ENCODE assay signal across 8 mouse cellular contexts in genomic region chr6:120114698-120115097, GRCm38 (mm10). TPM values are rescaled to one million over a fixed set of nuclear protein-coding genes. Genes with fewer than 3 reads are reported as not detected.
DNase-seq lines count a peak whose midpoint lies in the region; ATAC-seq and TF ChIP-seq lines count a peak whose summit lies in the region.

No protein-coding gene starts in this region.

- H3K27me3 ChIP-seq in C2C12 (ENCODE audit: control insufficient read depth, insufficient read depth, insufficient read length): no peaks in the 10 kb centered on the region
- H3K27me3 ChIP-seq in stomach, postnatal 0 days (ENCODE audit: control insufficient read depth, insufficient read depth, low read length): no peaks in the 10 kb centered on the region

- H3K36me3 ChIP-seq in C2C12 (ENCODE audit: control insufficient read depth, insufficient read depth): no peaks in the 10 kb centered on the region
- no peaks in the 10 kb centered on the region for H3K36me3 ChIP-seq in stomach, postnatal 0 days (ENCODE audit: control insufficient read depth, insufficient read depth, low read length)

- intact Hi-C loops in gastrocnemius, postnatal 14 days (cut with DNase I; ENCODE audit: low total_unique reads): no loop called here

- ATAC-seq in stomach, postnatal 0 days (ENCODE audit: low FRiP score, low TSS enrichment): peak; percentile 16; the same call in 1 of the 2 replicates

- peaks cover 15% of the 10 kb centered on the region for H3K4me1 ChIP-seq in lung, adult 2 months (ENCODE audit: control insufficient read depth, insufficient read depth, low read length)
- H3K4me1 ChIP-seq in stomach, postnatal 0 days (replicated peaks; ENCODE audit: control insufficient read depth, insufficient read depth): no peaks in the 10 kb centered on the region; the same call in 1 of the 2 replicates

- peak; percentile 88 for DNase-seq in NIH3T3 (ENCODE audit: low read depth)
- peak; percentile 82 for DNase-seq in gastrocnemius, postnatal 14 days
- peak; percentile 55 for DNase-seq in kidney, adult 18-20 months
- DNase-seq in lung, adult 2 months: peak; percentile 63
- peak; percentile 29 for DNase-seq in stomach, postnatal 0 days (ENCODE audit: low spot score)
- DNase-seq in T-cell, adult 2 months (ENCODE audit: low spot score): no peak
- no peak for DNase-seq in thymus, postnatal 4 days

- H3K27ac ChIP-seq in stomach, postnatal 0 days (replicated peaks): peak overlapping the region; percentile 67

- H3K4me3 ChIP-seq in C2C12 (ENCODE audit: insufficient read depth, poor library complexity, severe bottlenecking): no peak overlapping the region
- no peak overlapping the region for H3K4me3 ChIP-seq in lung, adult 2 months (replicated peaks; ENCODE audit: extremely low read depth, low read depth, low read length)
- no peak overlapping the region for H3K4me3 ChIP-seq in stomach, postnatal 0 days (ENCODE audit: low read depth, low read length)

- TF ChIP-seq EP300 in stomach, postnatal 0 days (optimal IDR thresholded peaks at IDR 0.05): no peak

- H3K9me3 ChIP-seq in stomach, postnatal 0 days (ENCODE audit: control insufficient read depth, low read length): no peaks in the 10 kb centered on the region

- TF ChIP-seq CTCF in C2C12 (IDR thresholded peaks at IDR 0.05; ENCODE audit: control insufficient read depth, insufficient read depth, insufficient read length): no peak
- TF ChIP-seq CTCF in lung, adult 2 months (IDR thresholded peaks at IDR 0.05; ENCODE audit: insufficient read depth, low read length): no peak
- no peak for TF ChIP-seq CTCF in stomach, postnatal 0 days (IDR thresholded peaks at IDR 0.05; ENCODE audit: low read depth)

- TF ChIP-seq POLR2A in lung, adult 2 months (IDR thresholded peaks at IDR 0.05; ENCODE audit: borderline replicate concordance, extremely low read depth, low read depth, low read length): no peak

- H3ac ChIP-seq in C2C12 (ENCODE audit: control insufficient read depth, insufficient read length, low read depth): peak overlapping the region; percentile 27

- H3K79me3 ChIP-seq in C2C12 (ENCODE audit: low read depth): no peaks in the 10 kb centered on the region

- H3K79me2 ChIP-seq in C2C12 (ENCODE audit: control insufficient read depth, insufficient read depth): no peaks in the 10 kb centered on the region

- 12% methylated on average over 7 of the region's 7 CpGs for WGBS in lung, adult 2 months
- 19% methylated on average over 7 of the region's 7 CpGs for WGBS in stomach, postnatal 0 days

- peak overlapping the region; percentile 14; the same call in 1 of the 2 replicates for H3K4me2 ChIP-seq in stomach, postnatal 0 days (replicated peaks; ENCODE audit: low read depth)

- H3K9ac ChIP-seq in stomach, postnatal 0 days (ENCODE audit: low read length): no peak overlapping the region

TF ChIP-seq in C2C12, 6 proteins besides CTCF, POLR2A, EP300 and RAD21:
- TF ChIP-seq MYOG (IDR thresholded peaks at IDR 0.05; ENCODE audit: control insufficient read depth, extremely low read depth, insufficient read length) (no peak), MAX (IDR thresholded peaks at IDR 0.05) (peak; percentile 34), CEBPB (IDR thresholded peaks at IDR 0.05; ENCODE audit: low read depth) (no peak)

RNA-seq across cellular contexts. Expression of gene Ninj2, which starts 21.5 kb away (rescaled TPM):
- not detected for polyA plus RNA-seq in C2C12 (2012; fragmentation: generic; extraction: Trizol)
- not detected for total RNA-seq in gastrocnemius, postnatal 14 days (2021)
- 0.26 and 0.35 TPM in 2 replicates for polyA plus RNA-seq in lung, adult 2 months (2012; rRNA removed)
- not detected in 2 replicates for polyA plus RNA-seq in stomach, postnatal 0 days (2015; fragmentation: Nextera tagmentation; extraction: Ambion mirVana)

Comparison
In these comparisons a context has a peak if more than half of its experiments do, and no peak if none do; other contexts are left out.
1. DNase-seq: peak in NIH3T3 (single experiment), gastrocnemius, postnatal 14 days (single experiment), kidney, adult 18-20 months (single experiment), lung, adult 2 months (single experiment) and stomach, postnatal 0 days (single experiment); none in T-cell, adult 2 months (single experiment) and thymus, postnatal 4 days (single experiment).